Mouse (Mus musculus): ENCODE measurements around the gene Adm2.

Gene Adm2

DNA sequence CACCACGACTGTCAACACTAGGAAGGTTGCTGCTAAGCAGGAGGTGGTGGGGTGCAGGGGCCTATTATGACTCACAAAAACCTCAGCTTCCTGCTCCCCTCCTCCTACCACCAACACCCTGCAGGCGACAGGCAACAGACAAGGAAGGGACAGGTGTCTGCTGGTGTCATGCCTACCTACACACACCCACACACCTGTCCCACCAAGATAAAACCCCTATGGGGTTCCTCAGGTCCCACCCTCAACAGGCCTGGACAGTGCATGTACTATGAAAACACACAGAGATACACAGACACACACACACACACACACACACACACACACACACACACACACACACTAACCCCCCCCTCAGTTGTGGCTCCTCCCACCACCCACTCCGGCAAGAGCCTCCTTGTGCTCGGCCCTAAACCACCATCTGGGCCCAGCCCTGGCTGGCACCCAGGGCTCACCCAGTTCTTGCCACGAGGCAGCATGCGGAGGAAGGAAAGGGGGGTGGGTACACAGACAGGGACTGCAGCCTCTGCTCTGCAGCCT is 12.5 kb upstream of the Adm2 start:
- DNase-seq (ENCODE audit: low spot score in 2 of 2), result no peak

DNA sequence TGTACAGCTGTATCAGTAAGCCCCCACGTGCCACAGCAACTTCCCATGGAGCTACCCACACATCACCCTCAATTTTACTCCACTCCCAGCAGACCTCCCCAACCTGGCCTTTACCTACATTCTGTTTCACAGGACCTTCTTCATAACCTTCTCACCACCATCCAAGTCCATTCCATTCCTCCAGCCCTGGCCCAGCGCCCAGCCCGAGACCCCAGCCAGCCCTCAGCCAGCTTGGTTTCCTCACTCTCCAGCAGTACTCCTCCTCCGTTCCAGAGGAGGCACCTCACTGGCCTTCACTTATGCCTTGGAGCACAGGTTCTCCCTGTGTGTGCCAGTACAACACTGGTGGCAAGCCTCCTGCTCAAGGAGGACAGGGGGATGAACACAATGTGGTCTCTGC is 9.2 kb upstream of the Adm2 start:
- no peak for DNase-seq (ENCODE audit: low spot score in 2 of 2)

DNA sequence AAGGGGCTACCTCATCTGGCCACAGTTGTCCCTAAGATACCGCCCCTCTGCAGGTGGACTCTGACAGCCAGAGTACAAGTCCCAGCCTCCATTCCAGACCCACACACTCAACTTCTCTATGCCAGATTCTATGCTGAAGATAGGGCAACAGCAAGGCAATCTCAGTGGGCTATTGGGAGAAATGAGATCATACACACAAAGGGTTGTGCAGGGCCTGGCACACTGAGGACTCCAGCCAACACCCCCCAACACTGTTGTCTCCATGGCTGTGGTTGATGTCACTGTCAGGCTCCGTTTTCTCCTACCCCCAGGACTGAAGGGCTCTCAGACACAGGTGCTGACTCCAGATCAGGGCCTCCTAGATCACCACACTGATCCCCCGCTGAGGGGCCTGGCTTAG is 8.4 kb upstream of the Adm2 start:
- DNase-seq (ENCODE audit: low spot score in 2 of 2), result no peak

DNA sequence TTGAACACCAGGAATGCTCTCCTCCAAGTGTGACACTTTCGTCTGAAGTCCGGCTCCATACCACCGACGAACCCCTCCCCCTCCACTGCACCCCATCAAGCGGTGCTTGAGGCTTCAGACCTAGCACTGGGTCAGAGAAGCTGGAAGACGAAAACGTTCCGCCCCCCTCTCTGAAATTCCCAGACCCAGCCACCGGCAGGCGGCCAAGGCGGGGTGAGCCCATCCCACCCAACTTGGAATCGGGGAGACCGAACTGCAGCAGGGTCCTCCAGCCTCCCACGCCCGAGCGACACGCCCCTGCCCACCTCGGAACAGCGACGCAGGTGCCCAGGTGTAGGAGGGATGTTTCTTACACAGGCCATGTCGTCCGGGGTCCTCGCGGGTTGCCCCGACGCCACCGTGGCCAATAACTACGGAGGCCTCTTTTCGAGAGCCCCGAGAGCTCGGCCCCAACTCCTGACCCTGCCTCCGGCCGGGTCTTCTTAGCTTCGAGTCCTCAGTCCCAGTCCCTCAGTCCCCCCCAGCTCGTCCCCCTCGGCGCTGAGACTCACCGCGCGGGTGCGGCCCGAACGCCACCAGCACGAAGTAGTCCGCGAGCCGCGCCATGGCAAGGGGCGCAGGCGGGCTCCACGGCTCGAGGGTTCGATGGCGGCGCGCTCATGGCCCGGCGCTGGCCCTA is 7.9 kb upstream of the Adm2 start:
- no peak for DNase-seq (ENCODE audit: low spot score in 2 of 2)

DNA sequence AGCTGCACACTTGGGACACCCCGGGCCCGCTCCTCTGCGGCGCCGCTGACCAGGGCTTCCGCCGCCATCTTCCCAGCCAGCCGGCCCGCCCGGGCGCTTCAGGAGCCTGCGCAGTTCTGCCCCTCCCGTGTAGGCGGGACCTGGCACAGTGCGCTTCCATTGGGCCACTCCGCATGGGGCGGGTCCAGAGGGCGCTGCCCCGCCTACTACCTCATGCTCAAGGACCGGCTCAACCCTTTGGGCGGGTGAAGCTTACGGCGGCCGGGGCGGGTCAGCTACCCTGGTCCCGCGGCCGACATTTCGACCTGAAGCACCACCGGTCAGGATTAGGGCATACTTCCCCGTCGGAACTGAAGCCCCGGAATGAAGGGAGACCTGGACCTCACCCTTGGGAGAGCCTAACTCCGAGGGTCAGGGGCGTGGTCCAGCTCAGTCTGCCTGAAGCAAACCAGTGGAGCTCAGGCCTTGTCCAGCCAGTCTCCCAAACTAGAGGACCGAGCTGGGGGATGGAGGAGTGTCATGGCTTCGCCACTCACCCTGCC is 7.3 kb upstream of the Adm2 start, which contains the start of gene Sbf1:
Gene Sbf1, minus strand, starts transcription at position 122 of the 542 bp plus-strand sequence.
- DNase-seq (ENCODE audit: low spot score in 2 of 2), result peak; percentile 95 to 96

DNA sequence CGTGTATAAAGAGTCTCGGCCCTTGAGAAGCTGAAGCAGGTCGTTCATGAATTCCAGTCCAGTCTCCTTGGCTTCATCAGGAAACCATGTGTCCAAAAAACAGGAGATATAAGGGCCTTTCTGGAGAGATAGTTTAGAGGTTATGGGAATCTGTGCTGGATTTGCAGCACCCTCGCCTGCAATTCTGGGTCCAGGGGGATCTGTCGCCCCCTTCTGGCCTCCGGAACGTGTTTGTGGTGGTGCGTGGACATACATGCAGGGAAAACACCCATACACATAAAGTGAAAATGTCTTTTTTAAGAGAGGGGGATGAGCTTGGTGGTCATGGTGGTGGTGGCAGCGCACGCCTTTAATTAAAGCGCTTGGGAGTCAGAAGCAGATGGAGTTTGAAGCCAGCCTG is 6.4 kb upstream of the Adm2 start:
- DNase-seq (ENCODE audit: low spot score in 2 of 2), result no peak

DNA sequence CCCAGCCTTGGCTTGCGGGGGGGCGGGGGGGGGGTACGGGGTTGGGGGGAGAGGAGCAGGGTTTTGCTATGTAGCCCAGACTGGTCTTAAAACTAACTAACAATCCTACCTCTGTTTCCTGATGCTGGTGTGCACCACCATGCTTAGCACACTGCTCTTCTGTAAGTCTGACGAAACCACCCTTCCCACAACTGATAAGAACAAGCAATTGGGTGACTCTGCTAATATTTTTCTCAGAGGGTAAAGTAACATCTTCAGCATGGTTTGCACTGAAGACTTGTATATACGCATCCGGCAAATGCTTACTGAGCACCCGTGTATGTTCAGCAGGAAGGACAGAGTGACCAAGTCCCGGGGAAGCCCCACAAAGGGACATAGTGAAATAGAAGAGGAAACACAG is 1.3 kb upstream of the Adm2 start:
- no peak for DNase-seq (ENCODE audit: low spot score in 2 of 2)

DNA sequence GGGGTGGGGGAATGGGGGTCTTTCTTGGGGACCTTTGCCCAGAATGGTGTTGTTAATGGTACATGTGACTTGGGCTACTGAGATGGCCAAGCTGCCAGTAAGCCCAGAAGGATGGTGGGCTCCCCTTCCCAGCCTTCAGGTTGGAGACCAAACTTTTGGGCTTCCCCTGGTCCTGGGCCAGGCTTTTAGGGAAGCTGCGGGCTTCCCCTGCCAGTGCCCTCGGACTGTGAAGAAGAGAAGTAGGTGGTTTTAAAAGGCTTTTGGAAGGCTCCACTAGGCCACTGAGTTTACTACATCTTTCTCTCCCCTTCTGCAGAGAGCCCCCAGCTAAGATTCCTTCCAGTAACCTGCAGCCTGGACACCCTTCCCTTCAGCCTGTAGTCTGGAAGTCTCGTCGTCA is 1.1 kb downstream of the Adm2 start:
- DNase-seq (ENCODE audit: low spot score in 2 of 2), result no peak

DNA sequence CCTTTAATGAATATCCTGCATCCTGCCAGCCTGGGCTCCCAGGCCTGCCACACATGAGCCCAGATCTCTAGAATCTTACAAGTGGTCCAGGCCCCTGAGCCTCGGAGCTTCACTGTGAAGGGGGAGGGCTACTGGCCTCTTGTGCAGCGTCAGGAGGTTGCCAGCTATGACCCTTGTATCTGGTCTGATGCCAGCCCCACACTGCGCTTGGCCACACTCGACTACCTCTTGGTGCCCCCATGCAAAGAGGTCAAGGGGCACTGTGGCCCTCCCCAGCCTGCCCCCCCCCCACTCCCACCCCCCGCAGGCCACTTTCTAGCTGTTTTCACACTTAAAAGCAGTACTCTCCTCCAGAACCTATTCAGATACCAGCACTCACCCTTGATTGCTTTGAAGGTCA is 3.9 kb downstream of the Adm2 start:
- no peak for DNase-seq (ENCODE audit: low spot score in 2 of 2)

DNA sequence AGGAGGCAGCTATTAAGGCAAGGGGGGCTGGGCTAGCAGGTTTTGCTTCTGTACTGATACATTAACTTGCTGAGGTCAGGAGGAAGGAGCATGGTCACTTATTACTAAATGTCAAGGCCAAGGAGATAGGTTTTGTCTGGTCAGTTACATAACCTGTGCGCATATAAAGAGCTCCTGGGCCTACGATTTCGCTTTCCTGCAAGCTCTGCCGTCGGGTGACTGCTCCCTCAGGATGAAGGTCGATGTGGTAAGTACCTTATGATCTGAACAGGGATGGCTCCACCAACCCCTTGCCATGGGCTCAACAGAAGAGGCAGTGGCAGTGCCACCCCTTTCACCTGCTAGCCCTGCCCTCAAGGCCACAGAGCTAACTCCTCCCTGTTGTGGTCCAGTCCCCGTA is 11.8 kb downstream of the Adm2 start, which contains the start of gene Miox:
Gene Miox, plus strand, starts transcription at position 128 of the 400 bp plus-strand sequence.
- no peak for DNase-seq (ENCODE audit: low spot score in 2 of 2)

DNA sequence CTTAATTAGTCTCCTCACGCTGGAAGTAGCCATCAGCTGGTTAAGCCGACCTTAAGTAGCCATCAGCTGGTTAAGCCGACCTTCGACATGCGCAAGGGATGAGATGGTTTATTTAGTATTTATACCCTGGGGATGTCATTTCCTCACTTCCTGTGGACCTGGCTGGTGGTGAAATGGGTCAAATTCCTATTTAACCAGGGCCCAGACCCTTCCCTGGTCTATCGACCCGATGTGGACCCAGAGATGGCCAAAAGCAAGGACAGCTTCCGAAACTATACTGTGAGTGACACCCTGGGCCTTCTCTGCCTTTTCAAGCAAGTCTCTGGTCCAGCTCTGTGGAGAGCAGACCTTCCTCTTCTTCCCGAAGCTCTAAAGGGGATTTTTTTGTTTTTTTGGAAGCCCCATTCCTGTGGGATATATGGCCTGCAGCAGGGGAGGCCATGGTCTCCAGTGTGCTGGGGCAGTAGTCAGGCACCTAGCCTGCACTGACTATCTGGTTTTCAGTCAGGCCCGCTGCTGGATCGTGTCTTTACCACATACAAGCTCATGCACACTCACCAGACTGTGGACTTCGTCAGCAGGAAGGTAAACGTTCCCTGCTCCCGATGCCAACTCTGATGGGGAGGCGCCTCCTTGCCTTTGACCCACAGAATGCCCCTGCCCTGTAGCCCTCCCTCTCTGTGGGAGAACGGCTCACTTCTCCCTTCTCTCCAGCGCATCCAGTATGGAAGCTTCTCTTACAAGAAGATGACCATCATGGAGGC is 12.4 kb downstream of the Adm2 start:
- DNase-seq (ENCODE audit: low spot score in 2 of 2), result no peak

DNA sequence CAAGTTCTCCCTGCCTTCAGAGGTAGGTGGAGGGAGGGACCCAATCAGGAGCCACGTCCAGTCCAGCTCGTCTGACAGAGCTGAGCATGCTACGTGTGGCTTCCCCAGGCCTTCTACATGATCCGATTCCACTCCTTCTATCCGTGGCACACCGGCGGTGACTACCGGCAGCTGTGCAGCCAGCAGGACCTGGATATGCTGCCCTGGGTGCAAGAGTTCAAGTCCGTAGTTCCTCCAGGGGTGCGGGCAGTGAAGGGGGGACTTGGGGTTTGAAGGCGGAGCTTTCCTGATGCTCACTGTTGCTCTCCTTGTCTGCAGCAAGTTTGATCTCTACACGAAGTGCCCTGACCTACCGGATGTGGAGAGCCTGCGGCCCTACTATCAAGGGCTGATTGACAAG is 13.9 kb downstream of the Adm2 start:
- DNase-seq (ENCODE audit: low spot score in 2 of 2), result no peak

DNA sequence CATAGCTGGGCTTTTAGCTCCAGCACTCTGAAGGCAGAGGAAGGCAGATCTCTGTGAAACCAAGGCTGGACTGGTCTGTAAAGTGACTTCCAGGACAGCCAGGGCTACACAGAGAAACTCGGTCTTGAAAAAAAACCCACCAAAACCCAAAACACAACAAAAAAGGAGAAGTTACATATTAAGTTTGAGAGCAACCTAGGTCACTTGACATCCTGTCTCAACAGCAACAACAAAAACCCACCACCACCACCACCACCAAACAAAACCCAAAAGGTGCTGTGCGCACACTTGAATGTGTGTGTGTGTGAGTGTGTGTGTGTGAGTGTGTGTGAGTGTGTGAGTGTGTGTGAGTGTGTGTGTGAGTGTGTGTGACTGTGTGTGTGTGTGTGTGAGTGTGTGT is 17.2 kb downstream of the Adm2 start:
- DNase-seq (ENCODE audit: low spot score in 2 of 2), result no peak

DNA sequence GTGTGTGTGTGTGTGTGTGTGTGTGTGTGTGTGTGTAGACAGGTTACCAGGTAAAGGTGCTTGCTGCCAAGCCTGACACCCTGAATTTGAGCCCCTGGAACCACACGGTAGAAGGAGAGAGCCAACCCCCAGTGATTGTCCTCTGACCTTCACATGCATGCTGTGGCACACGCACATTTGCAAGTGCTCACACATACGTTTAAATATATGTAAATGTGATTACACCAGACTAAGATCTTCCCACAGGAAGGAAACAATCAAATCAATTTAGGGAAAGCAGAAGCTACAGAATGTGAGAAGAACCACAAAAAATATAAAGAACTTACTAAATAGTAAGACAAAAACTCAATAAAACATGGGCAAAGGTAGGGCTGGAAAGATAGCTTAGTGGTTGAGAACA is 17.6 kb downstream of the Adm2 start:
- no peak for DNase-seq (ENCODE audit: low spot score in 2 of 2)

DNA sequence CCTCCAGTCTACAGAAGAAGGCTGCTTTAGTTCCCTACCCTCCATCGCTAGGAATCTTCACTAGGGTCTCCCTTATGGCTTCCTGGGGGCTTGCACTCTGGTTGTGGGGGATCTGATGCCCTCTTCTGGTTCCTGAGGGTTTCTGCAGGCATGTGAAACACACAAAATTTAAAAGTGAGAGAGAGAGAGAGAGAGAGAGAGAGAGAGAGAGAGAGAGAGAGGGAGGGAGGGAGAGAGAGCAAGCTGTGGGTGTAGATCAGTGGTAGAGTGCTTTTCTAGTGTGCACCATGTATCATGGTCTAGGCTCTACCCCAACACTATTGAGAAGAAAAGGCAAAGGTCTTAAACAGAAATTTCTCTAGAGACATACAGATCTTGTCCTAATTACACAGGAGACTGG is 19.2 kb downstream of the Adm2 start:
- DNase-seq (ENCODE audit: low spot score in 2 of 2), result no peak

DNA sequence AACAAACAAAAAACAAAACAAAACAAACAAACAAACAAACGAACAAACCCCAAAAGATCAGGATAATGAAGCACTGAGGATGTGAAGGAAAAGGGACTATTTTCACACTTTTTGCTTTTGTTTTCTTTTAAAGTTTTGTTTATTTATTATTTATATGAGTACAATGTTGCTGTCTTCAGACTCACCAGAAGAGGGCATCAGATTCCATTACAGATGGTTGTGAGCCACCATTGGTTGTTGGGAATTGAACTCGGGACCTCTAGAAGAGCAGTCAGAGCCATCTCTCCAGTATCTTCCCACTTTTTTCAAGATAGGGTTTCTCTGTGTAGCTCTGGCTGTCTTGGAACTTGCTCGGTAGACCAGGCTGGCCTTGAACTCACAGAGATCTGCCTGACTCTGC is 20.8 kb downstream of the Adm2 start:
- DNase-seq (ENCODE audit: low spot score in 2 of 2), result no peak

DNA sequence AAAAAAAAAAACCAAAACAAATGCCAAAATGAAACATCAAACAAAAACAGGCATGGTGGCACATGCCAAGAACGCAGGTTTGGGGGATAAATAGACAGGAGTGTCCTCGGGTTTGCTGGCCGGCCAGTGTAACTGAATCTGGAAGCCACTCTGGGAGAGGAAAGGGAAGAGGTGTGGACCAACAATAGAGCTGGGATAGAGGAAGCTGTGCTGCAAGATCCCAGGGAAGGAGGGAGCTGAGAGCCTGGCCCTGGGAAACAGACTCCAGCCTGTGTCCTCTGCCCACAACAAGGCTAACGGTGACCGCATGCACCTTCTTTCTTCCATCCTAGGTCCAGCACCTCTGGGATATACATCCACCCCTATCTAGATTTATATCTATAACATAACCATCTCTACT is 27.9 kb downstream of the Adm2 start:
- DNase-seq (ENCODE audit: low spot score in 2 of 2), result no peak

DNA sequence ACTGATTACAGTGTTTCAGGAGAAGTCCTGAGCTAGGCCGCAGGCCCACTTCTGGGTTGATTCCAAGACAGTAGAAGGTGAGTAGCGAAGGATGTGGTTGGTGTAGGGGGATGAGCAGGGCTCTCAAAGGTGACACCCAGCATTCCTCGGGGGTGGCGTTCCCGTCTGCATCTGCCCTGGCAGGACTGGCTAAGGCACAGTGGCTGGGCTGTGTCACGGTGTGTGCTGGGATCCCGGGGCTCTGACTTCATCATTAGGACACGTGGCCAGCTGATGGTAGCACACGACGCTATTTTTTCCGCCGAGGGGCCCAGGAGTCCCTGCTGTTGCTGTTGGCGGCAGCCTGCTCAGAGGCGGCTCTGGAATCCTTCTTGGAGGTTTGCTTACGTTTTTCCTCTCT is 28.8 kb downstream of the Adm2 start:
- no peak for DNase-seq (ENCODE audit: low spot score in 2 of 2)

DNA sequence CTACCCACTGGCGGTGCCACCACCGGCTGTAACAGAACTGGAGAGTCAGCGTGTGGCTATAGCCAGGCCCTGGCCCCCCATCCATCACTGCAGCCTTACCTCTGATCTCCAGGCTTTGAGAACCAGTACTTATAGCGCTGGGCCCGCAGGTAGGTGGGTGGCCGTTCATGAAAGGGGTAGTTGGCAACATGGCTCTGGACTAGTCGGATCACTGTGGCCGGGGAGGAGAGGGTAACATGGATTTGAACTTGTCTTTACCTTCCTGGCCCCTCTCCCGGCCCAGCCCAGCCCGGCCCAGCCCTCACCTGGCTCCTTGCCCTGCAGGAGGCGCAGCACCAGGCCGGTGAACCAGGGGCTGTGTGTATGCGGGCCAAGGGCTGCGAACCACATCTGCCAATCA is 29.5 kb downstream of the Adm2 start:
- no peak for DNase-seq (ENCODE audit: low spot score in 2 of 2)

DNA sequence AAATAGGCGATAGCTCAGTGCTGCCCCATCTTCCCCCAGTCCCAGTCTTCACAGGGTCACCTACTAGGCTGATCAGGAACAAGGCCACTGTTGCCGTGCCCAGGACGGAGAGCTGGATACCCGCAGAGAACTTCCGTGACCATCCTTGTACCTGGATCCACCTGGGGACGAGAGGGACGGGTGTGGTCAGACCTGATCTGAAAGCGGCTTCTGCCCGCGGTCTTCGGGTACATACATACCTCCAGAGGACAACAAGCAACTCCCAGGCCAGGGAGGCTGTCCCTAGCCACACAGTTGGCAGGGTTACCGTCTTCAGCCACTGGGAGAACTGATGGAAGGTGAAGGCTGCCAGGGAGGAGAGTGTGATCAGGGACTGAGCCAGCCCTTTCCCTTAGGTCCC is 30.3 kb downstream of the Adm2 start:
- no peak for DNase-seq (ENCODE audit: low spot score in 2 of 2)

DNA sequence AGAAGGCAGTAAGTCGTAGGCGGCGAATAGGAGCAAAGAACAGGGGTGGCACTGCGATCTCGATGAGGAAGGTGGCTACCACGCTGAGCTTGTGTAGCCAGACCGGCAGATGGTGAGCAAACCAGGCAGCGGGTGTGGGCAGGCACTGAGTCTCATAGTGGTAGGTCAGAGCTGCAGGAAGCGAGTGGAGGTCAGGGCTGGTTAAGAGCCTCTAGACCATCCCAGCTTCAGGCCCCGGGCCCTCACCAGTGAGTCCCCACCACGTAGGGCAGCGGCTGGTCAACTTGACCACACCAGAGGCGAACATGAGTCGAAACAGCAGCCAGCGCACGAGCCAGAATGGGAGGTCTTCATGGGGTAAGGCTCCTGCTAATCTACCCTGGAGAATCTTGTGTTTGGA is 31.3 kb downstream of the Adm2 start:
- no peak for DNase-seq (ENCODE audit: low spot score in 2 of 2)

DNA sequence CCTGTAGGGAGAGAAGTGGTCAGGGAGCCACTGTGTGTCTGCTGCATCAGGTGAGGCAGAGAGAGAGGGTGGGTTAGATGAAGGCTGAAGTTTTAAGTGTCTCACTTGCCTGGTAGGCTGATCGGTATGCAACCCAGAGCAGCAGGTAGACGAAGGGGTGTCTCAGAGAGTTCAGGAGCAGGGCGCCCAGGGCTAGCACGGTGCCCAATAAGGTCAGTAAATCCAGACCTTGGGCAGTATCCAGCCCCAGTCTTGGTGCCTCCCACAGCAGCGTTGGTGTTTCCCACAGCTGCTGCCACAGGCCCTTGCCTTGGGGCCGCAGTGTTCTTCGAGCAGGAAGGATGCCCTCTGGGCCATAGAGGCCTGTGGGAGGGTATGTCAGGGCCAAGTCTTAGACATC is 31.9 kb downstream of the Adm2 start:
- DNase-seq (ENCODE audit: low spot score in 2 of 2), result no peak

All from frontal cortex, postnatal 14 days (tissue).